Mouse (Mus musculus) spleen, adult 2 months (tissue): ENCODE measurements around the gene Szrd1. TPM values are rescaled to one million over a fixed set of nuclear protein-coding genes. Genes with fewer than 3 reads are reported as not detected.

Source experiments
- DNase-seq, 2 experiments: peaks; one replicate each; pipeline versions ENCODE4 v3.0.0 to v3.0.0-alpha.2; 2012 to 2021; ENCODE audit warnings: low spot score in 2 of 2, low read depth in 1 of 2
- H3K27ac ChIP-seq: fragments of 200-500 bp; 2 replicates; pipeline ENCODE4 v1.5.1; 2012; ENCODE audit warnings: low read length, inconsistent platforms; ENCODE audit not compliant: insufficient read depth
- H3K27me3 ChIP-seq: fragments of 200-500 bp; 2 replicates; pipeline ENCODE4 v1.6.1; 2012; ENCODE audit warnings: mild to moderate bottlenecking, moderate library complexity, low read length, inconsistent platforms; ENCODE audit not compliant: control insufficient read depth, insufficient read depth
- H3K36me3 ChIP-seq: fragments of 200-500 bp; 2 replicates; pipeline ENCODE4 v1.6.1; 2012; ENCODE audit warnings: mild to moderate bottlenecking, low read length, inconsistent platforms; ENCODE audit not compliant: control insufficient read depth, insufficient read depth
- H3K4me1 ChIP-seq: fragments of 200-500 bp; 2 replicates; pipeline ENCODE4 v1.6.1; 2011; ENCODE audit warnings: inconsistent platforms; ENCODE audit not compliant: control insufficient read depth, insufficient read depth, insufficient read length
- H3K4me3 ChIP-seq: fragments of 200-500 bp; 2 replicates; pipeline ENCODE4 v1.5.1; 2011; ENCODE audit warnings: mild to moderate bottlenecking, inconsistent platforms; ENCODE audit not compliant: insufficient read depth, insufficient read length; ENCODE audit errors: extremely low read depth
- CTCF ChIP-seq: fragments of 200-500 bp; IDR thresholded peaks from 2 replicates; pipeline ENCODE4 v1.5.1; 2011; ENCODE audit warnings: mild to moderate bottlenecking, inconsistent platforms; ENCODE audit not compliant: insufficient read depth, insufficient read length, insufficient replicate concordance; ENCODE audit errors: extremely low read depth
- POLR2A ChIP-seq: fragments of 200-500 bp; IDR thresholded peaks from 2 replicates; pipeline ENCODE4 v1.6.1; 2011; ENCODE audit warnings: low read depth, low read length, inconsistent platforms
- WGBS: fragments of 180-500 bp; shearing (Covaris S2); methylation state at CpG from one replicate; pipeline ENCODE4 v1.1.7; 2018; 5-methylcytosine and 5-hydroxymethylcytosine counted together
- polyA plus RNA-seq: library from polyadenylated mRNA; depleted of rRNA; stranded (reverse); fragments of >200 nt; gene quantifications from 2 replicates; pipeline ENCODE4 v1.2.3, GENCODE M21; 2012

Szrd1 gene
- polyA plus RNA-seq, 1 experiment, result 38.8 TPM

GRCm38 (mm10) chr4:141161699-141162208 is 22.2 kb upstream of the Szrd1 start:
- Histone ChIP-seq H3K4me3 (no peak overlapping the region), H3K27me3 (no peaks in the 10 kb centered on the region), H3K4me1 (peaks cover 16% of the 10 kb centered on the region; the same call in 1 of the 2 replicates), H3K27ac (0 out of 2 replicates have a peak overlapping the region, but pooled peaks have one; percentile 27), H3K36me3 (no peaks in the 10 kb centered on the region)
- no peak for DNase-seq
- TF ChIP-seq POLR2A, result no peak
- TF ChIP-seq CTCF, result no peak
- 38% methylated on average over 6 of the region's 6 CpGs for WGBS

DNA sequence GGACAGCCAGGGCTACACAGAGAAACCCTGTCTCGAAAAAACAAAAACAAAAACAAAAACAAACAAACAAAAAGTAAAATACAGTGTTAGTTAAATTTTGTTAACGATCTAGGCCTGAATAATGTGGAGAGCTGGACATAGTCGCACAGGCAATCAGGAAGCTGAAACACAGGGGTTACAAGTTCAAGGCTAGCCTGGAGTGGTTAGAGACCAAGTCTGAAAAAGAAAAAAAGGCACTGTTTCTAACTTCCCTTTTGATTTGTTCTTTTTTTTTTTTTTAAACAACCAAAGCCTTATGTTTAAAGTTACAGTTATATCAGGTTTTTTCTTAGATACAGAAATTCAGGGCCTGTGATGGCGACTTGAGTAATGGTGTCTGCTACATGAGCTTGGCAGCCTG is 20.6 kb upstream of the Szrd1 start:
- no peak for TF ChIP-seq CTCF
- DNase-seq, result no peak
- 61% methylated on average over 4 of the region's 4 CpGs for WGBS
- Histone ChIP-seq H3K27me3 (no peaks in the 10 kb centered on the region), H3K36me3 (no peaks in the 10 kb centered on the region), H3K27ac (peak overlapping the region; percentile 33; the same call in 1 of the 2 replicates), H3K4me1 (peaks cover 16% of the 10 kb centered on the region; the same call in 1 of the 2 replicates), H3K4me3 (no peak overlapping the region)

DNA sequence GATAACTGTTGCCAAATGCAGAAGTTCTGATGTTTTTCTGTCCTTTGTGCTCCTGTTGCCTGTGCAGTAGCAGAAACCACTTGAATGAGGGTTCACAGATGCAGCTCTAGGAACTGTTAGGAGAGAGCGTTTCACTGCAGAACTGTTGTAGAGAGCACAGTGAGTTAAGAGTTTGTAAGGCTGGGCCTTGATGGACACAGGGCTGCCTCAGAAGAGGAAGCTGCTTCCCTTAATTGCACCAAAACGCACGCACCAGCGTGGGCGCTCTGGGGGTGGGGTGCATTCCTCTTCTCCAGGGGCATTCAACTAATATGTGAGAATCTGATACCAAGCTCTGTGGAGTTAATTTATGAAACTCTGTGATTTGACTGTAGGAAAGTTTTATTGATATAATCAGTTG is 20.1 kb upstream of the Szrd1 start:
- 47% methylated on average over 5 of the region's 5 CpGs for WGBS
- TF ChIP-seq POLR2A, result no peak
- no peak for TF ChIP-seq CTCF
- Histone ChIP-seq H3K27ac (0 out of 2 replicates have a peak overlapping the region, but pooled peaks have one; percentile 1), H3K4me1 (peaks cover 16% of the 10 kb centered on the region; the same call in 1 of the 2 replicates), H3K4me3 (no peak overlapping the region), H3K36me3 (no peaks in the 10 kb centered on the region), H3K27me3 (no peaks in the 10 kb centered on the region)
- no peak for DNase-seq

GRCm38 (mm10) chr4:141159093-141159492 is 19.5 kb upstream of the Szrd1 start:
- WGBS, result 37% methylated on average over 11 of the region's 11 CpGs
- Histone ChIP-seq H3K4me3 (no peak overlapping the region), H3K27ac (0 out of 2 replicates have a peak overlapping the region, but pooled peaks have one; percentile 1), H3K4me1 (peaks cover 16% of the 10 kb centered on the region; the same call in 1 of the 2 replicates), H3K36me3 (no peaks in the 10 kb centered on the region), H3K27me3 (no peaks in the 10 kb centered on the region)
- no peak for DNase-seq
- no peak for TF ChIP-seq POLR2A
- TF ChIP-seq CTCF, result no peak

GRCm38 (mm10) chr4:141158609-141159008 is 19.0 kb upstream of the Szrd1 start:
- Histone ChIP-seq H3K4me1 (peaks cover 13% of the 10 kb centered on the region; the same call in 1 of the 2 replicates), H3K27me3 (no peaks in the 10 kb centered on the region), H3K27ac (no peak overlapping the region), H3K36me3 (no peaks in the 10 kb centered on the region), H3K4me3 (no peak overlapping the region)
- 82% methylated on average over 2 of the region's 2 CpGs for WGBS
- no peak for DNase-seq
- TF ChIP-seq POLR2A (no peak), CTCF (no peak)

DNA sequence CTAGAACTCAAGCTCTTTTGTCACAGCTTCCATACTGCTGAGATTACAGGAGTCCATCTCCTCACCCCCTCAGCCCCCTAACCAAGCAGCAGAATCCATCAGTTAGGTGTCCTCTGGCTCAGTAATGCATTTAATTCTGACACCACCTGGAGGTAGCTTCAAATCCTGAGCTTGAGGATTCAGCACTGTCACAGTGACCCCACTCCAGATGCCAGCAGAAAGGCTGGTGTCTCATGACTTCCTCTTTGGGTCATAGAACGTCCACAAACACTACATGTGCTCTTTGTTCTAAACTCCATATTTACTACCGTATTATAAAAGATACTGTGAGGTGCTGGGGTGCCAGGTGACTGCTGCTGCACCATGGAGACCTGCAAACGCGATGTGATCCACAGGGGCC is 17.9 kb upstream of the Szrd1 start:
- no peak for TF ChIP-seq CTCF
- TF ChIP-seq POLR2A, result no peak
- DNase-seq, result no peak
- 47% methylated on average over 4 of the region's 4 CpGs for WGBS
- H3K27ac ChIP-seq, result no peak overlapping the region
- H3K27me3 ChIP-seq, result no peaks in the 10 kb centered on the region
- no peaks in the 10 kb centered on the region for H3K36me3 ChIP-seq
- peaks cover 13% of the 10 kb centered on the region; the same call in 1 of the 2 replicates for H3K4me1 ChIP-seq
- H3K4me3 ChIP-seq, result no peak overlapping the region

- H3K36me3 ChIP-seq, result no peaks in the 10 kb centered on the region
- H3K4me3 ChIP-seq, result no peak overlapping the region
- no peak for DNase-seq
- 42% methylated on average over 7 of the region's 7 CpGs for WGBS
- no peaks in the 10 kb centered on the region; the same call in 1 of the 2 replicates for H3K27me3 ChIP-seq
- H3K27ac ChIP-seq, result no peak overlapping the region
- H3K4me1 ChIP-seq, result peaks cover 5% of the 10 kb centered on the region
- no peak for TF ChIP-seq CTCF
- no peak for TF ChIP-seq POLR2A
Observed at GRCm38 (mm10) chr4:141149116-141149515, 9.5 kb upstream of the Szrd1 start.
